Mouse (Mus musculus): ENCODE measurements around the gene Adra1b. TPM values are rescaled to one million over a fixed set of nuclear protein-coding genes. Genes with fewer than 3 reads are reported as not detected.

The Adra1b gene
- polyA plus RNA-seq, 1 experiment from 2014 or later = 0.42 TPM

DNA sequence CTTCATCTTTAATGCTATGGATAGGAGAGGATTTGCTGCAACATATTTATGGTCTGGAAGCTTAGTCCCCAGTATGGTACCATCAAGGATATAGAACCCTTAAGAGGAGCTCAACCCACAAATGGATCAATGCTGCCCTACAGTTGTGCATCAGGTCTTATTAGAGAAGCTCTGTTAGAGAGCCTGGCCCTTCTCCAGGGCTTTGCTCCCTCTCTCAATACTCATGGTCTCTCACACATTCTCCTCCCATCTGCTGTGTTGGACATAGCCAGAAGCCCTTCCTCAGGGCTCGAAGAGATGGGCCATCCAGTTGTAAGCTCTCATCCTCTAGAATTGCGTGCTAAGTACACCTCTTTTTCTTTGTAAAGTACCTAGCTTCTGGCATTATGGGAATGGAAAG, 29.2 kb upstream of the Adra1b start:
- Histone ChIP-seq H3K9me3 (replicated peaks; ENCODE audit: control insufficient read depth, low read length) (no peaks in the 10 kb centered on the region), H3K4me3 (ENCODE audit: low read depth, low read length) (no peak overlapping the region), H3K4me2 (ENCODE audit: low read depth, low read length) (no peak overlapping the region), H3K36me3 (replicated peaks; ENCODE audit: control insufficient read depth, insufficient read depth, low read depth, low read length) (no peaks in the 10 kb centered on the region), H3K27me3 (ENCODE audit: control insufficient read depth, insufficient read depth, low read length) (no peaks in the 10 kb centered on the region), H3K27ac (replicated peaks; ENCODE audit: low read depth, low read length) (no peak overlapping the region), H3K9ac (replicated peaks; ENCODE audit: low read length) (no peak overlapping the region), H3K4me1 (ENCODE audit: control insufficient read depth, insufficient read depth, low read length) (no peaks in the 10 kb centered on the region)
- ATAC-seq (replicated peaks; ENCODE audit: insufficient number of reproducible peaks, low FRiP score, low TSS enrichment, low read depth) (no peak), DNase-seq (ENCODE audit: low spot score) (no peak)
- 92% methylated on average over 2 of the region's 2 CpGs for WGBS

DNA sequence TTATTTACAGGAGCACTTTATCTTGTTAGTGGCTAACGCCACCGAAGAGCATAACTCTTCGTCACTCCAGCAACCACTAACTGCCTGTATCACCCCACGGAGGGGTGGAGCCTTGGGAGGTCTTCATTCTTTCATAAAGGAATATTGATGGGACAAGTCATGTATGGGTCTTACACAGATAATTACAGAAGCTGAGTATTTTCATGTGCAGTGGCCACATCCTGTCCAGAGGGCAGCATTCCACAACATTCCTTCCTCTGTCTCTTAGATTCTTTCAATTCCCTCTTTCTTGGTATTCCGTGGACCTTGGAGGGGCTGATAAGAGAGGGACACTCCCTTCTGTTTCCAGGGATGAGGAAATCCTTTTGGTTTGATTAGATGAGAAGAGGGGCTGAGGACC, 28.7 kb upstream of the Adra1b start:
- Histone ChIP-seq H3K36me3 (replicated peaks; ENCODE audit: control insufficient read depth, insufficient read depth, low read depth, low read length) (no peaks in the 10 kb centered on the region), H3K9ac (replicated peaks; ENCODE audit: low read length) (no peak overlapping the region), H3K4me3 (ENCODE audit: low read depth, low read length) (no peak overlapping the region), H3K4me1 (ENCODE audit: control insufficient read depth, insufficient read depth, low read length) (no peaks in the 10 kb centered on the region), H3K4me2 (ENCODE audit: low read depth, low read length) (no peak overlapping the region), H3K27ac (replicated peaks; ENCODE audit: low read depth, low read length) (no peak overlapping the region), H3K9me3 (replicated peaks; ENCODE audit: control insufficient read depth, low read length) (no peaks in the 10 kb centered on the region), H3K27me3 (ENCODE audit: control insufficient read depth, insufficient read depth, low read length) (no peaks in the 10 kb centered on the region)
- ATAC-seq (replicated peaks; ENCODE audit: insufficient number of reproducible peaks, low FRiP score, low TSS enrichment, low read depth) (no peak), DNase-seq (ENCODE audit: low spot score) (no peak)
- 77% methylated on average over 5 of the region's 5 CpGs for WGBS

GRCm38 (mm10) chr11:43929178-43929577, 28.2 kb upstream of the Adra1b start:
- Histone ChIP-seq H3K4me1 (ENCODE audit: control insufficient read depth, insufficient read depth, low read length) (no peaks in the 10 kb centered on the region), H3K4me2 (ENCODE audit: low read depth, low read length) (no peak overlapping the region), H3K27me3 (ENCODE audit: control insufficient read depth, insufficient read depth, low read length) (no peaks in the 10 kb centered on the region), H3K4me3 (ENCODE audit: low read depth, low read length) (no peak overlapping the region), H3K36me3 (replicated peaks; ENCODE audit: control insufficient read depth, insufficient read depth, low read depth, low read length) (no peaks in the 10 kb centered on the region), H3K9ac (replicated peaks; ENCODE audit: low read length) (no peak overlapping the region), H3K9me3 (replicated peaks; ENCODE audit: control insufficient read depth, low read length) (no peaks in the 10 kb centered on the region), H3K27ac (replicated peaks; ENCODE audit: low read depth, low read length) (no peak overlapping the region)
- DNase-seq (ENCODE audit: low spot score) (no peak), ATAC-seq (replicated peaks; ENCODE audit: insufficient number of reproducible peaks, low FRiP score, low TSS enrichment, low read depth) (no peak)
- WGBS = 51% methylated on average over 5 of the region's 5 CpGs

- Histone ChIP-seq H3K9me3 (replicated peaks; ENCODE audit: control insufficient read depth, low read length) (no peaks in the 10 kb centered on the region), H3K4me3 (ENCODE audit: low read depth, low read length) (no peak overlapping the region), H3K27ac (replicated peaks; ENCODE audit: low read depth, low read length) (no peak overlapping the region), H3K4me1 (ENCODE audit: control insufficient read depth, insufficient read depth, low read length) (no peaks in the 10 kb centered on the region), H3K9ac (replicated peaks; ENCODE audit: low read length) (no peak overlapping the region), H3K27me3 (ENCODE audit: control insufficient read depth, insufficient read depth, low read length) (no peaks in the 10 kb centered on the region), H3K36me3 (replicated peaks; ENCODE audit: control insufficient read depth, insufficient read depth, low read depth, low read length) (no peaks in the 10 kb centered on the region), H3K4me2 (ENCODE audit: low read depth, low read length) (no peak overlapping the region)
- WGBS = 81% methylated on average over 8 of the region's 8 CpGs
- ATAC-seq (replicated peaks; ENCODE audit: insufficient number of reproducible peaks, low FRiP score, low TSS enrichment, low read depth) = no peak
- DNase-seq (ENCODE audit: low spot score) = no peak
Observed at GRCm38 (mm10) chr11:43927133-43927815, 26.3 kb upstream of the Adra1b start.

GRCm38 (mm10) chr11:43926163-43926562, 25.2 kb upstream of the Adra1b start:
- Histone ChIP-seq H3K27me3 (ENCODE audit: control insufficient read depth, insufficient read depth, low read length) (no peaks in the 10 kb centered on the region), H3K36me3 (replicated peaks; ENCODE audit: control insufficient read depth, insufficient read depth, low read depth, low read length) (no peaks in the 10 kb centered on the region), H3K9me3 (replicated peaks; ENCODE audit: control insufficient read depth, low read length) (no peaks in the 10 kb centered on the region), H3K4me3 (ENCODE audit: low read depth, low read length) (no peak overlapping the region), H3K27ac (replicated peaks; ENCODE audit: low read depth, low read length) (no peak overlapping the region), H3K4me2 (ENCODE audit: low read depth, low read length) (no peak overlapping the region), H3K9ac (replicated peaks; ENCODE audit: low read length) (no peak overlapping the region), H3K4me1 (ENCODE audit: control insufficient read depth, insufficient read depth, low read length) (no peaks in the 10 kb centered on the region)
- 53% methylated on average over 6 of the region's 6 CpGs for WGBS
- DNase-seq (ENCODE audit: low spot score) (no peak), ATAC-seq (replicated peaks; ENCODE audit: insufficient number of reproducible peaks, low FRiP score, low TSS enrichment, low read depth) (no peak)

DNA sequence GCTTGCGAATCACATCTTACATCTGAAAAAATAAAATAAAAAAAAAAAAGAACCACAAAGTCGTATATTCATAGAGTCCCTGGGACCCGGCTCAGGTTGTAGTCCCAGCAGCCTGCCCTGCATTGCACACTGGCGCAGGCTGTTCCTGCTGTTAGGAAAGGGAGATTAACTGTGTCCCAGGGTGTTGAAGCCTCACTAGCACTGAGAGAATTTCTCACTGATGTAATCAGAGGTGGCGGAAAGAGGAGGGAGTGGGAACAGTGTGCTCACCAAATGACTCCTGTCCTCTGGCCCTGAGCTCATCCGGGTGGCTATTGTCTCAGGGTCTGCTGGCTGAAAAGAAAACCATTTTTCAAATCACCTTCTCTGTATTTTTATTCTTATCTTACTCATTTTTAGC, 24.6 kb upstream of the Adra1b start:
- 48% methylated on average over 6 of the region's 6 CpGs for WGBS
- no peaks in the 10 kb centered on the region for H3K36me3 ChIP-seq (replicated peaks; ENCODE audit: control insufficient read depth, insufficient read depth, low read depth, low read length)
- no peak overlapping the region for H3K4me2 ChIP-seq (ENCODE audit: low read depth, low read length)
- ATAC-seq (replicated peaks; ENCODE audit: insufficient number of reproducible peaks, low FRiP score, low TSS enrichment, low read depth) (no peak), DNase-seq (ENCODE audit: low spot score) (no peak)
- no peak overlapping the region for H3K27ac ChIP-seq (replicated peaks; ENCODE audit: low read depth, low read length)
- H3K4me1 ChIP-seq (ENCODE audit: control insufficient read depth, insufficient read depth, low read length) = no peaks in the 10 kb centered on the region
- no peak overlapping the region for H3K4me3 ChIP-seq (ENCODE audit: low read depth, low read length)
- no peaks in the 10 kb centered on the region for H3K27me3 ChIP-seq (ENCODE audit: control insufficient read depth, insufficient read depth, low read length)
- no peak overlapping the region for H3K9ac ChIP-seq (replicated peaks; ENCODE audit: low read length)
- H3K9me3 ChIP-seq (replicated peaks; ENCODE audit: control insufficient read depth, low read length) = no peaks in the 10 kb centered on the region

GRCm38 (mm10) chr11:43921701-43922100, 20.7 kb upstream of the Adra1b start:
- Histone ChIP-seq H3K4me1 (ENCODE audit: control insufficient read depth, insufficient read depth, low read length) (no peaks in the 10 kb centered on the region), H3K4me3 (ENCODE audit: low read depth, low read length) (no peak overlapping the region), H3K4me2 (ENCODE audit: low read depth, low read length) (no peak overlapping the region), H3K36me3 (replicated peaks; ENCODE audit: control insufficient read depth, insufficient read depth, low read depth, low read length) (no peaks in the 10 kb centered on the region), H3K9ac (replicated peaks; ENCODE audit: low read length) (no peak overlapping the region), H3K27me3 (ENCODE audit: control insufficient read depth, insufficient read depth, low read length) (no peaks in the 10 kb centered on the region), H3K27ac (replicated peaks; ENCODE audit: low read depth, low read length) (no peak overlapping the region), H3K9me3 (replicated peaks; ENCODE audit: control insufficient read depth, low read length) (no peaks in the 10 kb centered on the region)
- ATAC-seq (replicated peaks; ENCODE audit: insufficient number of reproducible peaks, low FRiP score, low TSS enrichment, low read depth) = no peak
- WGBS = 63% methylated on average over 2 of the region's 2 CpGs
- DNase-seq (ENCODE audit: low spot score) = no peak

GRCm38 (mm10) chr11:43919492-43920055, 18.6 kb upstream of the Adra1b start:
- 78% methylated on average over 7 of the region's 7 CpGs for WGBS
- ATAC-seq (replicated peaks; ENCODE audit: insufficient number of reproducible peaks, low FRiP score, low TSS enrichment, low read depth) = no peak
- Histone ChIP-seq H3K27ac (replicated peaks; ENCODE audit: low read depth, low read length) (no peak overlapping the region), H3K27me3 (ENCODE audit: control insufficient read depth, insufficient read depth, low read length) (no peaks in the 10 kb centered on the region), H3K4me3 (ENCODE audit: low read depth, low read length) (no peak overlapping the region), H3K9me3 (replicated peaks; ENCODE audit: control insufficient read depth, low read length) (no peaks in the 10 kb centered on the region), H3K4me2 (ENCODE audit: low read depth, low read length) (no peak overlapping the region), H3K4me1 (ENCODE audit: control insufficient read depth, insufficient read depth, low read length) (no peaks in the 10 kb centered on the region), H3K36me3 (replicated peaks; ENCODE audit: control insufficient read depth, insufficient read depth, low read depth, low read length) (no peaks in the 10 kb centered on the region), H3K9ac (replicated peaks; ENCODE audit: low read length) (no peak overlapping the region)
- no peak for DNase-seq (ENCODE audit: low spot score)

All from embryonic facial prominence, embryonic 11.5 days (tissue).